Mouse (Mus musculus) A20 (cell line): ENCODE data around the gene Akirin1.
A peak's percentile ranks its signal among the peaks of the same experiment; 100 is the strongest.

Experiments
- DNase-seq: peaks from one replicate; pipeline ENCODE4 v3.0.0-alpha.2; 2011; ENCODE audit warnings: low read depth, low spot score

Gene Akirin1

GRCm38 (mm10) chr4:123750152-123750651 lies at the start of gene Akirin1:
Akirin1 (minus strand) TSS chr4:123750345.
- DNase-seq = peak; percentile 98

- no peak for DNase-seq
Observed at GRCm38 (mm10) chr4:123797856-123798255, 47.7 kb upstream of the Akirin1 start.

- DNase-seq = no peak
Observed at GRCm38 (mm10) chr4:123797403-123797802, 47.3 kb upstream of the Akirin1 start.

GRCm38 (mm10) chr4:123795057-123795456 lies 44.9 kb upstream of the Akirin1 start:
- DNase-seq = peak; percentile 86

GRCm38 (mm10) chr4:123793136-123793535 lies 43.0 kb upstream of the Akirin1 start:
- no peak for DNase-seq

- DNase-seq = no peak
Observed at GRCm38 (mm10) chr4:123792666-123793065, 42.5 kb upstream of the Akirin1 start.

- DNase-seq = no peak
Observed at GRCm38 (mm10) chr4:123787191-123787985, 37.2 kb upstream of the Akirin1 start, which contains the start of gene Rhbdl2. Rhbdl2 (plus strand) TSS chr4:123787874.

GRCm38 (mm10) chr4:123768234-123768633 lies 18.1 kb upstream of the Akirin1 start:
- DNase-seq = no peak

GRCm38 (mm10) chr4:123767807-123768206 lies 17.7 kb upstream of the Akirin1 start:
- DNase-seq = no peak

GRCm38 (mm10) chr4:123765071-123765470 lies 14.9 kb upstream of the Akirin1 start:
- no peak for DNase-seq

- peak; percentile 45 for DNase-seq
Observed at GRCm38 (mm10) chr4:123758306-123758705, 8.2 kb upstream of the Akirin1 start.

GRCm38 (mm10) chr4:123750707-123751312 lies 665 bp upstream of the Akirin1 start:
- no peak for DNase-seq

- no peak for DNase-seq
Observed at GRCm38 (mm10) chr4:123749484-123750130, 538 bp downstream of the Akirin1 start.

GRCm38 (mm10) chr4:123748726-123749415 lies 1.3 kb downstream of the Akirin1 start:
- DNase-seq = peak; percentile 73

GRCm38 (mm10) chr4:123745221-123745775 lies 4.8 kb downstream of the Akirin1 start:
- no peak for DNase-seq

GRCm38 (mm10) chr4:123742891-123743290 lies 7.3 kb downstream of the Akirin1 start:
- DNase-seq = no peak

- DNase-seq = no peak
Observed at GRCm38 (mm10) chr4:123738708-123739107, 11.4 kb downstream of the Akirin1 start.

GRCm38 (mm10) chr4:123733532-123733931 lies 16.6 kb downstream of the Akirin1 start:
- DNase-seq = no peak

- DNase-seq = no peak
Observed at GRCm38 (mm10) chr4:123732921-123733320, 17.2 kb downstream of the Akirin1 start.

GRCm38 (mm10) chr4:123732163-123732910 lies 17.8 kb downstream of the Akirin1 start:
- DNase-seq = no peak

- no peak for DNase-seq
Observed at GRCm38 (mm10) chr4:123721761-123722160, 28.4 kb downstream of the Akirin1 start.
